10 mouse cellular contexts compared by ENCODE assay signal in genomic region chr1:193989956-193990675, GRCm38 (mm10).
DNase-seq lines count a peak whose midpoint lies in the region; ATAC-seq and TF ChIP-seq lines count a peak whose summit lies in the region.
"Had no signal": no experiment of that assay in that cellular context is flagged by ENCODE, and none has a peak within 500 bp of the region (broad histone marks: within the 10 kb centered on the region; RNA-seq: fewer than 3 reads in every experiment).

No protein-coding gene starts in this region.

- no peak overlapping the region for H3K27ac ChIP-seq in lung, embryonic 14.5 days (ENCODE audit: low read depth)
- peak overlapping the region; percentile 72 for H3K27ac ChIP-seq in forebrain, embryonic 14.5 days (ENCODE audit: low read depth, low read length)
- H3K27ac ChIP-seq in hindbrain, embryonic 16.5 days (ENCODE audit: low read depth, low read length), result peak overlapping the region; percentile 14; the same call in 1 of the 2 replicates
- peak overlapping the region; percentile 92 for H3K27ac ChIP-seq in neural tube, embryonic 13.5 days (replicated peaks)

- 50% methylated on average over 10 of the region's 10 CpGs for WGBS in lung, embryonic 14.5 days
- 43% methylated on average over 10 of the region's 10 CpGs for WGBS in forebrain, embryonic 14.5 days
- 28% methylated on average over 10 of the region's 10 CpGs for WGBS in hindbrain, embryonic 16.5 days
- WGBS in neural tube, embryonic 13.5 days, result 23% methylated on average over 10 of the region's 10 CpGs

- H3K36me3 ChIP-seq in lung, embryonic 14.5 days (ENCODE audit: insufficient read depth), result no peaks in the 10 kb centered on the region
- no peaks in the 10 kb centered on the region for H3K36me3 ChIP-seq in forebrain, embryonic 14.5 days (ENCODE audit: control insufficient read depth, insufficient read depth, low read length)
- H3K36me3 ChIP-seq in hindbrain, embryonic 16.5 days (ENCODE audit: control insufficient read depth, insufficient read depth, low read length), result no peaks in the 10 kb centered on the region
- no peaks in the 10 kb centered on the region for H3K36me3 ChIP-seq in neural tube, embryonic 13.5 days

- H3K4me2 ChIP-seq in lung, embryonic 14.5 days, result no peak overlapping the region
- H3K4me2 ChIP-seq in forebrain, embryonic 14.5 days (ENCODE audit: low read length), result peak overlapping the region; percentile 34; the same call in 1 of the 2 replicates
- H3K4me2 ChIP-seq in hindbrain, embryonic 16.5 days (ENCODE audit: low read length), result peak overlapping the region; percentile 41; the same call in 1 of the 2 replicates
- H3K4me2 ChIP-seq in neural tube, embryonic 13.5 days, result peak overlapping the region; percentile 44

- no peak for ATAC-seq in lung, embryonic 14.5 days (ENCODE audit: insufficient read depth)
- peak; percentile 85 for ATAC-seq in forebrain, embryonic 14.5 days
- peak; percentile 72 for ATAC-seq in hindbrain, embryonic 16.5 days
- ATAC-seq in neural tube, embryonic 13.5 days (ENCODE audit: low read depth), result peak; percentile 75
- ATAC-seq: activated CD4-positive, CD25-positive, alpha-beta regulatory T cell, adult 4 months had no signal

- no peak overlapping the region for H3K9ac ChIP-seq in lung, embryonic 14.5 days
- H3K9ac ChIP-seq in forebrain, embryonic 14.5 days (ENCODE audit: low read length), result no peak overlapping the region; the same call in 1 of the 2 replicates
- no peak overlapping the region for H3K9ac ChIP-seq in hindbrain, embryonic 16.5 days (ENCODE audit: low read depth, low read length)
- H3K9ac ChIP-seq in neural tube, embryonic 13.5 days, result peak overlapping the region; percentile 48; the same call in 1 of the 2 replicates

- no peaks in the 10 kb centered on the region for H3K4me1 ChIP-seq in lung, embryonic 14.5 days (ENCODE audit: insufficient read depth)
- H3K4me1 ChIP-seq in forebrain, embryonic 14.5 days (ENCODE audit: control insufficient read depth, insufficient read depth, low read length), result peaks cover 16% of the 10 kb centered on the region
- H3K4me1 ChIP-seq in hindbrain, embryonic 16.5 days (ENCODE audit: control insufficient read depth, insufficient read depth, low read depth, low read length), result peaks cover 10% of the 10 kb centered on the region
- peaks cover 32% of the 10 kb centered on the region for H3K4me1 ChIP-seq in neural tube, embryonic 13.5 days (replicated peaks)

- peaks cover 2% of the 10 kb centered on the region; the same call in 1 of the 2 replicates for H3K27me3 ChIP-seq in lung, embryonic 14.5 days (ENCODE audit: insufficient read depth, low read length)
- H3K27me3 ChIP-seq in forebrain, embryonic 14.5 days (replicated peaks; ENCODE audit: control insufficient read depth, insufficient read depth, low read length), result no peaks in the 10 kb centered on the region
- H3K27me3 ChIP-seq in hindbrain, embryonic 16.5 days (replicated peaks; ENCODE audit: control insufficient read depth, insufficient read depth, low read length), result no peaks in the 10 kb centered on the region
- H3K27me3 ChIP-seq in neural tube, embryonic 13.5 days, result no peaks in the 10 kb centered on the region

- H3K9me3 ChIP-seq in lung, embryonic 14.5 days (ENCODE audit: low read depth, low read length), result no peaks in the 10 kb centered on the region
- no peaks in the 10 kb centered on the region for H3K9me3 ChIP-seq in forebrain, embryonic 14.5 days (replicated peaks; ENCODE audit: control insufficient read depth, low read length)
- no peaks in the 10 kb centered on the region for H3K9me3 ChIP-seq in hindbrain, embryonic 16.5 days (ENCODE audit: control insufficient read depth, low read length)
- H3K9me3 ChIP-seq in neural tube, embryonic 13.5 days, result no peaks in the 10 kb centered on the region

- peak; percentile 52 for DNase-seq in lung, embryonic 14.5 days
- DNase-seq in lung, postnatal 4 days, result no peak
- DNase-seq in forebrain, embryonic 14.5 days (ENCODE audit: low spot score), result peak; percentile 77
- DNase-seq in liver, result no peak
- DNase-seq in ovary, postnatal 10 days (ENCODE audit: low spot score), result no peak
- DNase-seq: gastrocnemius, postnatal 10 days; kidney, adult 18-20 months had no signal

- no peak overlapping the region for H3K4me3 ChIP-seq in lung, embryonic 14.5 days (ENCODE audit: low read depth, low read length)
- H3K4me3 ChIP-seq in forebrain, embryonic 14.5 days (ENCODE audit: low read depth, low read length), result no peak overlapping the region
- no peak overlapping the region for H3K4me3 ChIP-seq in hindbrain, embryonic 16.5 days (ENCODE audit: low read length)
- 0 out of 2 replicates have a peak overlapping the region, but pooled peaks have one; percentile 8 for H3K4me3 ChIP-seq in neural tube, embryonic 13.5 days

- TF ChIP-seq CTCF in lung, embryonic 14.5 days (IDR thresholded peaks at IDR 0.05; ENCODE audit: low read depth), result no peak

Comparison
In these comparisons a context has a peak if more than half of its experiments do, and no peak if none do; other contexts are left out.
1. DNase-seq: peak in lung, embryonic 14.5 days (single experiment) and forebrain, embryonic 14.5 days (single experiment); none in lung, postnatal 4 days (0 of 2), liver (single experiment) and ovary, postnatal 10 days (single experiment).